Mouse (Mus musculus) forebrain, postnatal 0 days (tissue): Measurements from ENCODE around the gene Fam111a. TPM values are rescaled to one million over a fixed set of nuclear protein-coding genes. Genes with fewer than 3 reads are reported as not detected.

ENCODE experiments used
- ATAC-seq: fragments of 200-750 bp; cut with Nextera tagmentation; 2 replicates; pipeline ENCODE4 v1.8.0; 2017; ENCODE audit warnings: mild to moderate bottlenecking, moderate library complexity
- DNase-seq: peaks from one replicate; pipeline ENCODE4 v3.0.0-alpha.2; 2015
- H3K27ac ChIP-seq: fragments of 300-500 bp; sonication (generic); 2 replicates; pipeline ENCODE4 v1.5.1; 2014; ENCODE audit warnings: low read depth, mild to moderate bottlenecking, antibody characterized with exemption, low read length, moderate library complexity, mixed read lengths
- H3K27me3 ChIP-seq: fragments of 300-500 bp; sonication (generic); 2 replicates; pipeline ENCODE4 v1.6.1; 2014; ENCODE audit warnings: mild to moderate bottlenecking, low read length, mixed read lengths; ENCODE audit not compliant: insufficient read depth
- H3K36me3 ChIP-seq: fragments of 300-500 bp; sonication (generic); 2 replicates; pipeline ENCODE4 v1.6.1; 2014; ENCODE audit warnings: mild to moderate bottlenecking, moderate library complexity; ENCODE audit not compliant: insufficient read depth
- H3K4me1 ChIP-seq: fragments of 300-500 bp; sonication (generic); 2 replicates; pipeline ENCODE4 v1.6.1; 2014; ENCODE audit warnings: antibody characterized with exemption; ENCODE audit not compliant: insufficient read depth
- H3K4me2 ChIP-seq: fragments of 300-500 bp; sonication (generic); 2 replicates; pipeline ENCODE4 v1.6.1; 2014; ENCODE audit warnings: low read depth, mild to moderate bottlenecking, moderate library complexity
- H3K4me3 ChIP-seq: fragments of 300-500 bp; sonication (generic); 2 replicates; pipeline ENCODE4 v1.5.1; 2014; ENCODE audit warnings: low read depth, low read length, mixed read lengths
- H3K9ac ChIP-seq: fragments of 300-500 bp; sonication (generic); 2 replicates; pipeline ENCODE4 v1.6.1; 2014; ENCODE audit warnings: mild to moderate bottlenecking
- H3K9me3 ChIP-seq: fragments of 300-500 bp; sonication (generic); 2 replicates; pipeline ENCODE4 v1.6.1; 2016; ENCODE audit warnings: low read length
- CTCF ChIP-seq: sonication (generic); IDR thresholded peaks from 2 replicates; pipeline ENCODE4 v1.5.1; 2016; ENCODE audit warnings: antibody characterized with exemption, control low read depth, low read depth
- WGBS: fragments of 180-500 bp; shearing (Covaris S2); extraction: QIAGEN DNeasy Blood & Tissue Kit; methylation state at CpG from one replicate; pipeline ENCODE4 v1.1.7; 2014; 5-methylcytosine and 5-hydroxymethylcytosine counted together
- polyA plus RNA-seq: library from polyadenylated mRNA; unstranded; fragments of >200 nt; fragmentation: Nextera tagmentation; extraction: Ambion mirVana; gene quantifications from 2 replicates; pipeline ENCODE4 v1.2.1, GENCODE M21; 2015
- total RNA-seq: library from RNA; depleted of rRNA; stranded (reverse); fragments of >200 nt; gene quantifications from 2 replicates; pipeline ENCODE4 v1.2.3, GENCODE M21; 2014

Fam111a gene
- total and polyA plus RNA-seq, 2 experiments from 2014 or later, result 3.2 to 4.3 TPM

GRCm38 (mm10) chr19:12523377-12523776 lies 22.2 kb upstream of the Fam111a start:
- Histone ChIP-seq H3K9me3 (no peaks in the 10 kb centered on the region), H3K27ac (no peak overlapping the region), H3K4me3 (no peak overlapping the region), H3K9ac (no peak overlapping the region), H3K36me3 (no peaks in the 10 kb centered on the region), H3K4me1 (no peaks in the 10 kb centered on the region), H3K27me3 (no peaks in the 10 kb centered on the region), H3K4me2 (no peak overlapping the region)
- no peak for TF ChIP-seq CTCF
- ATAC-seq (no peak), DNase-seq (no peak)
- 57% methylated on average over 4 of the region's 4 CpGs for WGBS

GRCm38 (mm10) chr19:12537168-12537567 lies 8.4 kb upstream of the Fam111a start:
- no peak for TF ChIP-seq CTCF
- Histone ChIP-seq H3K27ac (no peak overlapping the region), H3K9me3 (no peaks in the 10 kb centered on the region), H3K4me1 (no peaks in the 10 kb centered on the region), H3K27me3 (no peaks in the 10 kb centered on the region), H3K4me2 (no peak overlapping the region), H3K4me3 (no peak overlapping the region), H3K9ac (no peak overlapping the region), H3K36me3 (no peaks in the 10 kb centered on the region)
- DNase-seq (no peak), ATAC-seq (no peak)

- 83% methylated on average over 1 of the region's 1 CpGs for WGBS
- Histone ChIP-seq H3K9me3 (no peaks in the 10 kb centered on the region), H3K27ac (no peak overlapping the region), H3K27me3 (no peaks in the 10 kb centered on the region), H3K4me2 (no peak overlapping the region), H3K4me1 (no peaks in the 10 kb centered on the region), H3K9ac (no peak overlapping the region), H3K36me3 (no peaks in the 10 kb centered on the region), H3K4me3 (no peak overlapping the region)
- ATAC-seq, result no peak
- no peak for TF ChIP-seq CTCF
- no peak for DNase-seq
These were observed 5.6 kb upstream of the Fam111a start for GRCm38 (mm10) chr19:12539975-12540374.

- Histone ChIP-seq H3K4me1 (no peaks in the 10 kb centered on the region), H3K36me3 (no peaks in the 10 kb centered on the region), H3K27ac (no peak overlapping the region), H3K4me3 (no peak overlapping the region), H3K9ac (no peak overlapping the region), H3K27me3 (no peaks in the 10 kb centered on the region), H3K9me3 (no peaks in the 10 kb centered on the region), H3K4me2 (no peak overlapping the region)
- WGBS, result 70% methylated on average over 3 of the region's 3 CpGs
- no peak for DNase-seq
- ATAC-seq, result no peak
- TF ChIP-seq CTCF, result no peak
These were observed 4.8 kb upstream of the Fam111a start for GRCm38 (mm10) chr19:12540727-12541126.

- no peaks in the 10 kb centered on the region for H3K27me3 ChIP-seq
- no peak for DNase-seq
- ATAC-seq, result no peak
- H3K4me3 ChIP-seq, result no peak overlapping the region
- no peaks in the 10 kb centered on the region for H3K36me3 ChIP-seq
- 34% methylated on average over 2 of the region's 2 CpGs for WGBS
- TF ChIP-seq CTCF, result no peak
- H3K4me1 ChIP-seq, result no peaks in the 10 kb centered on the region
- no peaks in the 10 kb centered on the region for H3K9me3 ChIP-seq
- no peak overlapping the region for H3K9ac ChIP-seq
- no peak overlapping the region for H3K27ac ChIP-seq
- no peak overlapping the region for H3K4me2 ChIP-seq
These were observed 3.9 kb upstream of the Fam111a start for GRCm38 (mm10) chr19:12541644-12542043.

- no peak for DNase-seq
- Histone ChIP-seq H3K9me3 (no peaks in the 10 kb centered on the region), H3K9ac (no peak overlapping the region), H3K4me3 (no peak overlapping the region), H3K27ac (no peak overlapping the region), H3K36me3 (no peaks in the 10 kb centered on the region), H3K27me3 (no peaks in the 10 kb centered on the region), H3K4me2 (no peak overlapping the region), H3K4me1 (no peaks in the 10 kb centered on the region)
- no peak for ATAC-seq
- TF ChIP-seq CTCF, result peak; percentile 26; the same call in 1 of the 2 replicates
- WGBS, result 87% methylated on average over 5 of the region's 5 CpGs
These were observed 3.6 kb downstream of the Fam111a start for GRCm38 (mm10) chr19:12549166-12549565.

- Histone ChIP-seq H3K9ac (no peak overlapping the region), H3K9me3 (no peaks in the 10 kb centered on the region), H3K27me3 (no peaks in the 10 kb centered on the region), H3K4me2 (no peak overlapping the region), H3K36me3 (no peaks in the 10 kb centered on the region), H3K4me1 (no peaks in the 10 kb centered on the region), H3K4me3 (no peak overlapping the region), H3K27ac (no peak overlapping the region)
- no peak for TF ChIP-seq CTCF
- DNase-seq (no peak), ATAC-seq (no peak)
- WGBS, result 65% methylated on average over 5 of the region's 5 CpGs
These were observed 4.7 kb downstream of the Fam111a start for GRCm38 (mm10) chr19:12550005-12550942.
